9 mouse cellular contexts compared by ENCODE assay signal in genomic region chr5:148965089-148965591, GRCm38 (mm10). TPM values are rescaled to one million over a fixed set of nuclear protein-coding genes. Genes with fewer than 3 reads are reported as not detected.
DNase-seq lines count a peak whose midpoint lies in the region; ATAC-seq and TF ChIP-seq lines count a peak whose summit lies in the region.
"Had no signal": no experiment of that assay in that cellular context is flagged by ENCODE, and none has a peak within 500 bp of the region (broad histone marks: within the 10 kb centered on the region; RNA-seq: fewer than 3 reads in every experiment).

No protein-coding gene starts in this region.

- H3K4me2 ChIP-seq in forebrain, embryonic 15.5 days (replicated peaks) = no peak overlapping the region; the same call in 1 of the 2 replicates

- no peak for ATAC-seq in forebrain, embryonic 15.5 days (replicated peaks)

- peaks cover 53% of the 10 kb centered on the region for H3K4me1 ChIP-seq in heart, embryonic 10.5 days
- H3K4me1 ChIP-seq in forebrain, embryonic 15.5 days = peaks cover 18% of the 10 kb centered on the region
- peaks cover 36% of the 10 kb centered on the region for H3K4me1 ChIP-seq in olfactory bulb, adult 2 months (ENCODE audit: control insufficient read depth, insufficient read depth, low read length)

- H3K27me3 ChIP-seq in heart, embryonic 10.5 days (ENCODE audit: insufficient read depth, poor library complexity, severe bottlenecking) = no peaks in the 10 kb centered on the region
- no peaks in the 10 kb centered on the region for H3K27me3 ChIP-seq in forebrain, embryonic 15.5 days

- 71% methylated on average over 15 of the region's 15 CpGs for WGBS in heart, embryonic 10.5 days
- WGBS in forebrain, embryonic 15.5 days = 73% methylated on average over 15 of the region's 15 CpGs
- 37% methylated on average over 15 of the region's 15 CpGs for WGBS in olfactory bulb, adult 2 months

- peak overlapping the region; percentile 76 for H3K27ac ChIP-seq in heart, embryonic 10.5 days
- peak overlapping the region; percentile 76 for H3K27ac ChIP-seq in forebrain, embryonic 15.5 days (replicated peaks)
- peak overlapping the region; percentile 99 for H3K27ac ChIP-seq in olfactory bulb, adult 2 months (ENCODE audit: insufficient read depth, low read depth, low read length)

- H3K9ac ChIP-seq in forebrain, embryonic 15.5 days (replicated peaks) = no peak overlapping the region

- H3K36me3 ChIP-seq in heart, embryonic 10.5 days = no peaks in the 10 kb centered on the region
- no peaks in the 10 kb centered on the region for H3K36me3 ChIP-seq in forebrain, embryonic 15.5 days
- H3K36me3 ChIP-seq: G1E had no signal

- no peak for DNase-seq in heart, embryonic 10.5 days (ENCODE audit: low spot score)
- no peak for DNase-seq in heart, adult 8-10 months (ENCODE audit: low spot score)
- peak; percentile 18 for DNase-seq in lung, postnatal 10 days
- no peak for DNase-seq in lung, postnatal 36 days
- no peak for DNase-seq in thymus, postnatal 25 days
- no peak for DNase-seq in kidney, postnatal 25 days

- no peak for TF ChIP-seq CTCF in olfactory bulb, adult 2 months (IDR thresholded peaks at IDR 0.05; ENCODE audit: insufficient read depth, low read depth, low read length)

- no peaks in the 10 kb centered on the region for H3K9me3 ChIP-seq in heart, embryonic 10.5 days
- no peaks in the 10 kb centered on the region for H3K9me3 ChIP-seq in forebrain, embryonic 15.5 days

- no peak for TF ChIP-seq POLR2A in olfactory bulb, adult 2 months (IDR thresholded peaks at IDR 0.05; ENCODE audit: insufficient read depth, low read depth, low read length)

- H3K4me3 ChIP-seq in heart, embryonic 10.5 days = no peak overlapping the region
- no peak overlapping the region for H3K4me3 ChIP-seq in forebrain, embryonic 15.5 days
- H3K4me3 ChIP-seq in olfactory bulb, adult 2 months (ENCODE audit: insufficient read depth, low read depth, low read length) = no peak overlapping the region

RNA-seq across cellular contexts. Expression of gene Gm42791, which starts 29.8 kb away (rescaled TPM):
- polyA plus RNA-seq in heart, embryonic 10.5 days (2016; fragmentation: Nextera tagmentation; extraction: Ambion mirVana) = 0.57 and 2.6 TPM in 2 replicates
- 1 to 10 TPM; 3.2 to 7.7 (median 7.3) TPM for total RNA-seq in heart, adult 8-10 months (2022)
- 5.6 and 7.4 TPM in 2 replicates for polyA plus RNA-seq in forebrain, embryonic 15.5 days (2015; fragmentation: Nextera tagmentation; extraction: Ambion mirVana)
- polyA plus RNA-seq in olfactory bulb, adult 2 months (2012; ENCODE audit: insufficient read depth, insufficient read length, low replicate concordance, missing spikeins) = not detected in 2 replicates
- total RNA-seq: G1E had no signal
- polyA plus RNA-seq: G1E had no signal

RNA-seq across cellular contexts. Expression of gene Katnal1, which starts 36.0 kb away (rescaled TPM):
- 17.5 and 19.5 TPM in 2 replicates for polyA plus RNA-seq in heart, embryonic 10.5 days (2016; fragmentation: Nextera tagmentation; extraction: Ambion mirVana)
- total RNA-seq in heart, adult 8-10 months (2022) = 10 to 100 TPM in 3 of 4 experiments, 1 to 10 TPM in 1; 8.8 to 12.8 (median 11.6) TPM
- 35.0 and 36.3 TPM in 2 replicates for polyA plus RNA-seq in forebrain, embryonic 15.5 days (2015; fragmentation: Nextera tagmentation; extraction: Ambion mirVana)
- not detected in 2 replicates for polyA plus RNA-seq in olfactory bulb, adult 2 months (2012; ENCODE audit: insufficient read depth, insufficient read length, low replicate concordance, missing spikeins)
- polyA plus RNA-seq: G1E had no signal
